In the genomic region with DNA sequence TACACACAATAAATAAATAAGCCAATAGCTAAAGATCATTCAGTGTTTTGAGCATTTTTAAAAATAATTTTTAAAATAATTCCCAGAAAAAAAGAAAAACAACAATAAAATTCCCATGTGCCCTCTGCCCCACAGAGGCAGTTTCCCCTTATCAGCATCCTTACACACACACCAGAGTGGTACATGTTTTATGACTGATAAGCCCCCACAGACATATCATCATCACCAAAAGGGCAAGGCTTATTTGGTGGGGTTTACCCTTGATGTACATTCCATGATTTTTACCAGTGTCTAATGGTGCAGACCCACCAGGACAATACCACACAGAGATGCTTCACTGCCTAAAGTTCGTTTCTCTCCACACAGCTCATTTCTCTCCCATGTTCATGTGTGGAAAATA, we compare ENCODE assay signal across 15 mouse cellular contexts.
DNase-seq lines count a peak whose midpoint lies in the region; ATAC-seq and TF ChIP-seq lines count a peak whose summit lies in the region.
"Had no signal": no experiment of that assay in that cellular context is flagged by ENCODE, and none has a peak within 500 bp of the region (broad histone marks: within the 10 kb centered on the region; RNA-seq: fewer than 3 reads in every experiment).

No protein-coding gene starts in this region.

- H3K9me3 ChIP-seq in hindbrain, embryonic 12.5 days (replicated peaks) = no peaks in the 10 kb centered on the region
- no peaks in the 10 kb centered on the region for H3K9me3 ChIP-seq in hindbrain, postnatal 0 days (ENCODE audit: low read length)
- H3K9me3 ChIP-seq in MEL (replicated peaks; ENCODE audit: insufficient read depth, low read length) = no peaks in the 10 kb centered on the region
- no peaks in the 10 kb centered on the region for H3K9me3 ChIP-seq in liver, embryonic 15.5 days (replicated peaks)
- H3K9me3 ChIP-seq: forebrain, embryonic 15.5 days; heart, embryonic 15.5 days; hindbrain, embryonic 13.5 days had no signal

- no peaks in the 10 kb centered on the region for H3K36me3 ChIP-seq in hindbrain, embryonic 12.5 days
- H3K36me3 ChIP-seq in hindbrain, postnatal 0 days (ENCODE audit: insufficient read depth, low read length) = no peaks in the 10 kb centered on the region
- peaks cover 0 to 12% of the 10 kb centered on the region in 2 experiments; a peak in 2 of 4 replicates for H3K36me3 ChIP-seq in MEL (ENCODE audit: control insufficient read depth in 1 of 2, insufficient read depth in 2 of 2, low read length in 2 of 2)
- no peaks in the 10 kb centered on the region for H3K36me3 ChIP-seq in liver, embryonic 15.5 days (replicated peaks)
- H3K36me3 ChIP-seq: forebrain, embryonic 15.5 days; heart, embryonic 15.5 days; hindbrain, embryonic 13.5 days had no signal

- no peak for TF ChIP-seq POLR2A in MEL (IDR thresholded peaks at IDR 0.05; ENCODE audit: control insufficient read depth in 1 of 2, insufficient read depth in 1 of 2, low read depth in 1 of 2, low read length in 2 of 2, poor library complexity in 1 of 2)

- 91% methylated on average over 1 of the region's 1 CpGs for WGBS in hindbrain, embryonic 12.5 days
- 78% methylated on average over 1 of the region's 1 CpGs for WGBS in hindbrain, postnatal 0 days
- WGBS in liver, embryonic 15.5 days (ENCODE audit: insufficient replicate concordance) = 27% methylated on average over 1 of the region's 1 CpGs

- no peaks in the 10 kb centered on the region for H3K27me3 ChIP-seq in hindbrain, embryonic 12.5 days
- no peaks in the 10 kb centered on the region for H3K27me3 ChIP-seq in hindbrain, postnatal 0 days (ENCODE audit: insufficient read depth, low read length)
- no peaks in the 10 kb centered on the region for H3K27me3 ChIP-seq in MEL (ENCODE audit: control insufficient read depth in 1 of 2, insufficient read depth in 2 of 2, low read length in 2 of 2)
- H3K27me3 ChIP-seq in liver, embryonic 15.5 days = no peaks in the 10 kb centered on the region
- H3K27me3 ChIP-seq: forebrain, embryonic 15.5 days; heart, embryonic 15.5 days; hindbrain, embryonic 13.5 days had no signal

- H3K4me1 ChIP-seq in hindbrain, embryonic 12.5 days = 0 out of 2 replicates have a peak, but pooled peaks cover 5% of the 10 kb centered on the region
- H3K4me1 ChIP-seq in hindbrain, postnatal 0 days (ENCODE audit: insufficient read depth, low read length) = no peaks in the 10 kb centered on the region
- H3K4me1 ChIP-seq in MEL (ENCODE audit: control insufficient read depth in 1 of 2, insufficient read depth in 2 of 2, low read length in 2 of 2) = peaks cover 6 to 15% of the 10 kb centered on the region in 2 experiments
- H3K4me1 ChIP-seq in liver, embryonic 15.5 days (replicated peaks) = peaks cover 83% of the 10 kb centered on the region
- H3K4me1 ChIP-seq: forebrain, embryonic 15.5 days had no signal

- H3K4me2 ChIP-seq in hindbrain, embryonic 12.5 days (replicated peaks) = no peak overlapping the region
- H3K4me2 ChIP-seq in hindbrain, postnatal 0 days (ENCODE audit: low read depth, low read length) = no peak overlapping the region
- peak overlapping the region; percentile 51 for H3K4me2 ChIP-seq in liver, embryonic 15.5 days
- H3K4me2 ChIP-seq: forebrain, embryonic 15.5 days; heart, embryonic 15.5 days; hindbrain, embryonic 13.5 days had no signal

- no peak overlapping the region for H3K9ac ChIP-seq in hindbrain, embryonic 12.5 days
- H3K9ac ChIP-seq in hindbrain, postnatal 0 days (replicated peaks; ENCODE audit: low read length) = no peak overlapping the region
- no peak overlapping the region for H3K9ac ChIP-seq in MEL (ENCODE audit: control insufficient read depth, low read depth, low read length, poor library complexity, severe bottlenecking)
- peak overlapping the region; percentile 2; the same call in 1 of the 2 replicates for H3K9ac ChIP-seq in liver, embryonic 15.5 days
- H3K9ac ChIP-seq: forebrain, embryonic 15.5 days; heart, embryonic 15.5 days; hindbrain, embryonic 13.5 days had no signal

- TF ChIP-seq EP300 in MEL (IDR thresholded peaks at IDR 0.05; ENCODE audit: low read depth in 1 of 2, low read length in 2 of 2) = peak; percentile 90 to 95

- no peaks in the 10 kb centered on the region for H3K79me2 ChIP-seq in MEL (ENCODE audit: control insufficient read depth, insufficient read depth, low read length, poor library complexity)

- 0 out of 2 replicates have a peak, but pooled peaks have one; percentile 30 for ATAC-seq in hindbrain, embryonic 12.5 days (ENCODE audit: low FRiP score)
- ATAC-seq in hindbrain, postnatal 0 days = no peak
- ATAC-seq in erythroid progenitor cell, adult 5-6 weeks (replicated peaks; ENCODE audit: low FRiP score, poor library complexity, severe bottlenecking) = peak; percentile 75
- peak; percentile 93 for ATAC-seq in liver, embryonic 15.5 days (ENCODE audit: insufficient read depth)
- ATAC-seq in monocyte, adult 5-6 weeks (replicated peaks; ENCODE audit: insufficient number of reproducible peaks, low FRiP score, low TSS enrichment, poor library complexity, severe bottlenecking) = no peak
- ATAC-seq: forebrain, embryonic 15.5 days had no signal

- no peak for DNase-seq in hindbrain, postnatal 0 days (ENCODE audit: low spot score)
- DNase-seq in MEL (ENCODE audit: low read depth, low spot score) = peak; percentile 46
- no peak for DNase-seq in neural tube, embryonic 10.5 days (ENCODE audit: extremely low spot score, low spot score)
- DNase-seq in right cerebral cortex, postnatal 10 days (ENCODE audit: low spot score in 2 of 2) = no peak
- DNase-seq: cerebellum, adult 9-11 months; embryo, embryonic 11 days; kidney, adult 18-20 months; lung, postnatal 14 days had no signal

- no peak for TF ChIP-seq CTCF in hindbrain, postnatal 0 days (IDR thresholded peaks at IDR 0.05; ENCODE audit: low read depth)
- TF ChIP-seq CTCF in MEL (IDR thresholded peaks at IDR 0.05 in 2 of 3, conservative IDR thresholded peaks at IDR 0.05 in 1 of 3; ENCODE audit: control insufficient read depth in 1 of 3, insufficient read depth in 1 of 3, low read depth in 2 of 3, low read length in 3 of 3, poor library complexity in 1 of 3, severe bottlenecking in 1 of 3) = no peak

- H3K4me3 ChIP-seq in hindbrain, embryonic 12.5 days = no peak overlapping the region
- no peak overlapping the region for H3K4me3 ChIP-seq in hindbrain, postnatal 0 days (ENCODE audit: low read length)
- H3K4me3 ChIP-seq in MEL (ENCODE audit: control insufficient read depth in 1 of 2, insufficient read depth in 1 of 2, low read depth in 2 of 2, low read length in 2 of 2) = no peak overlapping the region
- no peak overlapping the region for H3K4me3 ChIP-seq in liver, embryonic 15.5 days (replicated peaks)
- H3K4me3 ChIP-seq: forebrain, embryonic 15.5 days; heart, embryonic 15.5 days; hindbrain, embryonic 13.5 days had no signal

- H3K27ac ChIP-seq in hindbrain, embryonic 12.5 days = no peak overlapping the region
- H3K27ac ChIP-seq in hindbrain, postnatal 0 days = no peak overlapping the region
- peak overlapping the region; percentile 50 for H3K27ac ChIP-seq in MEL (ENCODE audit: control insufficient read depth, low read depth, low read length)
- H3K27ac ChIP-seq in liver, embryonic 15.5 days (replicated peaks) = peak overlapping the region; percentile 87
- H3K27ac ChIP-seq: forebrain, embryonic 15.5 days; heart, embryonic 15.5 days had no signal

- no peak for TF ChIP-seq RAD21 in MEL (IDR thresholded peaks at IDR 0.05; ENCODE audit: low read depth, low read length)

TF ChIP-seq in MEL, 35 proteins besides CTCF, POLR2A, EP300 and RAD21 (continues in another document):
- TF ChIP-seq UBTF (IDR thresholded peaks at IDR 0.05; ENCODE audit: borderline replicate concordance, insufficient read depth, low read depth, low read length) (no peak), POLR2AphosphoS2 (IDR thresholded peaks at IDR 0.05; ENCODE audit: low read length) (no peak), ZNF384 (IDR thresholded peaks at IDR 0.05; ENCODE audit: low read depth, low read length) (no peak), USF2 (IDR thresholded peaks at IDR 0.05; ENCODE audit: borderline replicate concordance in 1 of 2, insufficient read depth in 1 of 2, low read depth in 1 of 2, low read length in 2 of 2) (no peak), CHD1 (IDR thresholded peaks at IDR 0.05; ENCODE audit: low read depth, low read length) (no peak), USF1 (IDR thresholded peaks at IDR 0.05; ENCODE audit: low read depth, low read length) (no peak), TBP (IDR thresholded peaks at IDR 0.05; ENCODE audit: low read depth, low read length) (no peak), MYB (IDR thresholded peaks at IDR 0.05; ENCODE audit: low read depth, low read length) (no peak), GATA1 (IDR thresholded peaks at IDR 0.05; ENCODE audit: low read depth, low read length) (peak; percentile 91), MEF2A (IDR thresholded peaks at IDR 0.05; ENCODE audit: extremely low read depth, insufficient replicate concordance, low read depth, low read length, poor library complexity, severe bottlenecking) (no peak), HCFC1 (IDR thresholded peaks at IDR 0.05; ENCODE audit: low read depth, low read length) (no peak), ZMIZ1 (IDR thresholded peaks at IDR 0.05; ENCODE audit: low read depth, low read length) (no peak), KAT2A (conservative IDR thresholded peaks at IDR 0.05; ENCODE audit: low read depth, low read length) (no peak), E2F4 (IDR thresholded peaks at IDR 0.05; ENCODE audit: borderline replicate concordance, low read depth, low read length) (no peak), TAL1 (IDR thresholded peaks at IDR 0.05; ENCODE audit: low read length) (peak; percentile 82), NELFE (IDR thresholded peaks at IDR 0.05; ENCODE audit: low read depth, low read length) (no peak), TCF12 (IDR thresholded peaks at IDR 0.05; ENCODE audit: low read depth, low read length) (peak; percentile 99), POLR2AphosphoS5 (IDR thresholded peaks at IDR 0.05; ENCODE audit: borderline replicate concordance, low read depth, low read length) (no peak), ZC3H11A (IDR thresholded peaks at IDR 0.05; ENCODE audit: low read depth, low read length) (no peak), SIN3A (IDR thresholded peaks at IDR 0.05; ENCODE audit: low read length) (peak; percentile 40; the same call in 1 of the 2 replicates), MYC (IDR thresholded peaks at IDR 0.05; ENCODE audit: low read depth, low read length) (no peak), RCOR1 (IDR thresholded peaks at IDR 0.05; ENCODE audit: low read depth, low read length) (peak; percentile 76; the same call in 1 of the 2 replicates), NRF1 (IDR thresholded peaks at IDR 0.05; ENCODE audit: insufficient read depth, low read depth, low read length, poor library complexity, severe bottlenecking) (no peak), MAFK (IDR thresholded peaks at IDR 0.05; ENCODE audit: borderline replicate concordance, low read depth, low read length) (no peak), JUND (IDR thresholded peaks at IDR 0.05; ENCODE audit: low read depth, low read length) (no peak), SMC3 (IDR thresholded peaks at IDR 0.05; ENCODE audit: low read depth, low read length) (no peak), ELF1 (IDR thresholded peaks at IDR 0.05; ENCODE audit: low read depth, low read length) (no peak)

Comparison
In these comparisons a context has a peak if more than half of its experiments do, and no peak if none do; other contexts are left out.
1. ATAC-seq: peak in hindbrain, embryonic 12.5 days (single experiment), erythroid progenitor cell, adult 5-6 weeks (single experiment) and liver, embryonic 15.5 days (single experiment); none in hindbrain, postnatal 0 days (single experiment) and monocyte, adult 5-6 weeks (single experiment).
2. H3K27ac ChIP-seq: peak in MEL (single experiment) and liver, embryonic 15.5 days (single experiment); none in hindbrain, embryonic 12.5 days (single experiment) and hindbrain, postnatal 0 days (single experiment).